ENCODE assay signal across 1 mouse cellular context in the genomic region with DNA sequence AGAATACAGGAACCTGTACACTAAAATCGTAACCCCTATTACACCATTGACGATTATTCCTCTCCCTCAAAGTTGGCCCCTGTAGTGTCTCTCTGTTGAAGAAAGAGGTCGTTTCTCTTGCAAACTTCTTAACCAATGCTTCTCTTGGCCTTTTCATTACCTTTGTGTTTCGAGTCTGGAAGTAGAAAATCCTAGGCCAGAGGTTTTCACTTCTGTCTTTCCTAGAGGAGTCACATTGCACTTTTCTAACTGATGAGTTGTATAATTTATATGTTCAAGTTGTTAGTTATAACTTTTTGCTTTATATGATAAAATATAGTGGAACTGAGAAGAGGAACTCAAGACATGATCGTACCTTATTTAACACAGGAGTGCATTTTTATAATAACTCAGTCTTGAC.
TF ChIP-seq lines count a peak whose summit lies in the region.

No protein-coding gene starts in this region.

TF ChIP-seq in CH12.LX, 34 proteins besides CTCF, POLR2A, EP300 and RAD21 (continued from another document):
- no peak for TF ChIP-seq ZKSCAN1 (IDR thresholded peaks at IDR 0.05; ENCODE audit: borderline replicate concordance, low read depth, low read length)
- no peak for TF ChIP-seq TBP (conservative IDR thresholded peaks at IDR 0.05; ENCODE audit: low read depth, low read length)
- no peak for TF ChIP-seq HCFC1 (IDR thresholded peaks at IDR 0.05; ENCODE audit: low read depth, low read length)
- no peak for TF ChIP-seq PAX5 (IDR thresholded peaks at IDR 0.05; ENCODE audit: low read length)
- TF ChIP-seq UBTF (IDR thresholded peaks at IDR 0.05; ENCODE audit: low read depth, low read length), result no peak
- no peak for TF ChIP-seq ETS1 (conservative IDR thresholded peaks at IDR 0.05; ENCODE audit: low read depth, low read length)
- TF ChIP-seq MXI1 (IDR thresholded peaks at IDR 0.05; ENCODE audit: low read depth, low read length), result no peak
